Mouse (Mus musculus) pancreas, adult 10 weeks (tissue): ENCODE results near the gene Enpp6. TPM values are rescaled to one million over a fixed set of nuclear protein-coding genes. Genes with fewer than 3 reads are reported as not detected.

Experiments used
- polyA plus RNA-seq: library from polyadenylated mRNA; stranded (reverse); fragments of 350-450 nt; fragmentation: Illumina TruSeq; extraction: RNeasy Lipid Tissue Mini Kit (QIAGEN cat#74804); gene quantifications from one replicate; pipeline ENCODE4 v1.2.3, GENCODE M21; 2015; ENCODE audit warnings: low read depth, low replicate concordance; ENCODE audit not compliant: insufficient read depth

The Enpp6 gene
- polyA plus RNA-seq = 0.68 TPM

GRCm38 (mm10) chr8:46986386-46987140 lies at the start of gene Enpp6:
Enpp6 (plus strand) TSS chr8:46986887.

Other genes with a start within 250 kb of the Enpp6 start
- 7.0 TPM for gene Irf2, start 247.2 kb upstream of the Enpp6 start, polyA plus RNA-seq